Mouse (Mus musculus): ENCODE data around the gene Mrpl39. TPM values are rescaled to one million over a fixed set of nuclear protein-coding genes. Genes with fewer than 3 reads are reported as not detected.

The Mrpl39 gene
- polyA plus RNA-seq, 1 experiment from 2014 or later: 46.2 TPM

DNA sequence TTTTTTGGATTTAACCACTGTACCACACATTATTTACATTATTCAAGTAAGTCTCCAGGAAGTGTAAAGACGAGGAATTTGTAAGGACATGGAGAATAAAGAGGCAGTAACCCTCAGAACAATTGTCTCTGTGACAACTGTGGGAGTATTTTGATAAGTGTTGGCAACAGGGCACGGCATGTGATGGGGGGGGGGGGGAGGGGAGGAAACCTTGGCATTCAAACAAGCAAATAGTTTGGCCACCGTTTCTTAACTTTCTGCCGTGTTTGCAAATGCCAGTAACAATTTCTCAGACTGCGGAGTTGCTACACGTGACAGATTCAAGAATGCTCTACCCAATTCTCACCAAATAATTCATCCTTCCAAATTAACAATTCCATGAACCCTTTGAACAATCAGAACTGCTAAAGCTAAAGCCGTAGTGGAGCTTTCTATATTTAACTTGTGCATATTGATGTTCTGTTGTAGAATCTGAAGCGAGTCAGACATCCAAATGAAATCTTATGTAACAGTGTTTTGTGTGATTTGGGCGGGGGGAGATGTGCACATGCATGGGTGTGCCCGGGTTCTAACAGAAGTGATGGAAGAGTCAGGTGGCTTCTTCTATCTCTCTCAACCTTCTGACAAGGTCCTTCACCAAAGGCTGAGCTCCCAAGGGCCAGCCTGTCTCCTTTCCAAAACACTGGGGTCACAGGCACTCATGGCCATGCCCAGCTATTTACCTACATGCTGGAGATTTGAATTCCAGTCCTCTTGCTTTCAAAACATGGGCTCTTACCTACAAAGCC lies 9.4 kb upstream of the Mrpl39 start:
- DNase-seq (ENCODE audit: low spot score): no peak

DNA sequence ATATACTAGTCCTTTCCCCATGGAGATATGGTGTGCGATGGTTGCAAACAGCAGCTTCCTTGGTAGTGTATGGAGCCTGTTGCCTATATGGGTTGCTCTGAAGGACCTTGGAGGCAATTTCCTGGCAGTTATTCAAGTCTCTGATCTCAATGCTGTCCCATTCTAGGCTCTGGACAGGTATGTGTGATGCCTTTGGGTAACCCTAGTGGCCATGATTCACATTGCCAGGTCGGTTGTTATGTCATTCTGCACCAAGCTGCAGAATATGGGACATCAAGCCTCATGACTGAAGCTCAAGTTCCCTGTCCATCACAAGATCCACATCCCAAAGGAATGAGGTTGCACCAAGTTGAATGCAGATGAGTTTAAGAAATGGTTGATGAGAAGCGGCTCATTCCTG lies 1.8 kb upstream of the Mrpl39 start:
- no peak for DNase-seq (ENCODE audit: low spot score)

DNA sequence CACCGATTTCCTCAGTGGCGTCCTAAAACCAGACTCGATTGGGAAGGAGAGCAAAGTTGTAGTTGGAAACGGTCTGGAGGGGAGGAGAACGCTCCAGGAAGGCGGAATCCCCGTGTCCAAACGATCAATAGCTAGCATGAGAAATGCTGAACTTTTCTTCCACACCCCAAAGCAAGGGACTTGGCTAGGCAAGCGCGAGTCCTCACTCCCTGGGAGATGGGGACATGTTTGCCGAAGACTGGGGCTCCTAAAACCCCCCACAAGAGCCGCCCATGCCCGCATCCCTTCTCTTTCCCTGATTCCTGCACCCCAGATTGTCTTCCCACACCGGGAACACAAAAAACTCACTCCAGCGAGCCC lies 756 bp downstream of the Mrpl39 start:
- no peak for DNase-seq (ENCODE audit: low spot score)

DNA sequence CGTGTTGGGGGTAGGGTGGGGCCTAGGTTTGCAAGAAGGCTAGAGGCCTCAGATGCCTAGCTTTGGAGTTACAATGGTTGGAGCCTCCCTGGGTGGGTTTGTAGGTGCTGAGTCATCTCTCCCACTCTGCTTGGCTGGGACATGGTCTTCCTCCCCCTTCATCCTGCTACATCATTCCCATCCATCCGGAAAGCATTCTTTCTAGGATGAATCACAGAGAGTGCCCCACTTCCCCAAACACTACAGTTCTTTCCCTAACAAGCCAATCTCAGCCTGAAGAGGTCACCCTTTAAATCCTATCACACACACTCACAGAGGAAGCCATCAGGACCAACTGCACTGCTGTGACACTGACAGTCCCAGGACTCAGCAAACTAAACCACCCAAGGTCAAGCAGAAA lies 14.9 kb downstream of the Mrpl39 start:
- no peak for DNase-seq (ENCODE audit: low spot score)

DNA sequence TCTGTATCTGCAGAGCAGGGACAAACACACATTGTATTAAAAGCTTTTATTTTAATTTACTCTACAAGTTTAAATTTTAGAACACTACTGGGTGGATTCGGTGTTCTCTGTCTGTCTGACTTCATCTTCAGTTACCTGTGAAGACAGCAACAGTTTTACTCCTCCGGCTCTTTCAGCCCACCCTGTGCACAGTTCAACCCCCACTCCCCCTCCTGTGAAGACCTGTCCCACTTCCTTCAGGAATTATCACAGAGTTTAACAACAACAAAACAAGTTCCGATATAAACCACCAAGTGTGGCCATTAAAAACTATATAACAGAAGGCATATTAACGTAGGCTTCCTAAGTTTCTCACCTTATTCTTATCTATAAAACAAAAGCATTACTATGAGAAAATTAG lies 17.3 kb downstream of the Mrpl39 start:
- no peak for DNase-seq (ENCODE audit: low spot score)

DNA sequence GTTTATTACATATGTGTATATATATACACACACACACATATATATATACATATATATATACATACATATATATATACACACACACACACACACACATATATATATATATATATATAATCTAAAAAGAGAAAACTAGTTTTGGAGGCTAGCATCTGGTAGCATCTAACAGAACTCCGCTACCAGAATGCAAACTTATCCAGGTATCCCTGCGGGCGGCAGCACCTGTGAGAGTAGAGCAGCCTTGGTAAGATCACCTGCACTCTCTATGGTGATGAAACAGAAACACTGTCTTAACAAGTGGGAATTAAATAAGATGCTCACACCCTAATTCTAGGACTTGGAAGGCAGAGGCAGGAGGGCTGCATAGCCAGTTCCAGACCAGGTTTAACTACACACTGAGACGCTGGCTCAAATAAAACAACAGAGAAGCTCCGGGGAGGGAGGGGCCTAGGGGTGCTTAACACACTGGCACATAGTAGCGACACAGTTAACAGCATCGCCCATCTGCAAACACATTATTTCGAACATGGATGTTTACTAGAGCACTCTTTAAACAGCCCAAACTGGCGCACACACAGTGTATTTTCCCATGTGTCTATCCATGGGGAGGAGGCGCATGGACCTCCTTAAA lies 17.8 kb downstream of the Mrpl39 start:
- DNase-seq (ENCODE audit: low spot score): no peak

DNA sequence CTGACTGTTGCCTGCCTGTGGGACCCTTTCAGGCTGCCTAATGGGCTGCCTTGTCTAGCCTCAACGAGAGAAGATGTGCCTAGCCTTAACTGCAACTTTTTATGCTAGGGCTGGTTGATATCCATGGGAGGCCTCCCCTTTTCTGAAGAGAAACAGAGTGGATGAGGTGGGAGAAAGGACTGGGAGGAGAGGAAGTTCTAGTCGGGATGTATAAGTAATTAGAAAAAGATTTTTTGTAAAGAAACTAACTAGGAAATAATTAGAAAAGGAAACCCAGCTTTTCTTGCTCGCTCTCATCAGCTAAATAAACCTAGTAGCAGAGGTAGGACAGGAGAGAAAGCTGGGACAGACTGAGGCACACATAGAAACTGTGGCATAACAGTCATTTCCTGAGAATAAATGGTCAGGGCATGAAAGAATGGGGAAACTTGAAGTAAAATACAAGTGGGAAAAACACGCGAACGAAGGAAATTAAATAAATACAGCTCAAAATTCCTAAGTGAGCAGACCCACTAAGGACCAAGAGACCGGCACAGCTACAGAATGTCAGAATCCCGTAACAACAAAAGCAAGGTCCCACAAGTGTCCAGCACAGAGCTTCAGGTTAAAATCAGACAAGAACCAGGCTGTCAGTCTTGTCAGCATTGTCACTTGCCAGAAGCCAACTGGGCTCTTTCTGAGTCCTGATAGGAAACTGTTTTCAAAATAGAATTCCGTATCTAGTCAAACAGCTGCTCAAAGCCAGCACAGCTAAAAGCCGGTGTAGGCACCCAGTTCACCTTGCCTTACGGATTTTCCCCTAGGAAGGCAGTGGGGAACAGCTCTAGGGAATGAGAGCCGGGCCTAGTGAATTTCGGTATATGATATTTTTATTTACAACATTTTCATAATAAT lies 18.6 kb downstream of the Mrpl39 start:
- no peak for DNase-seq (ENCODE audit: low spot score)

DNA sequence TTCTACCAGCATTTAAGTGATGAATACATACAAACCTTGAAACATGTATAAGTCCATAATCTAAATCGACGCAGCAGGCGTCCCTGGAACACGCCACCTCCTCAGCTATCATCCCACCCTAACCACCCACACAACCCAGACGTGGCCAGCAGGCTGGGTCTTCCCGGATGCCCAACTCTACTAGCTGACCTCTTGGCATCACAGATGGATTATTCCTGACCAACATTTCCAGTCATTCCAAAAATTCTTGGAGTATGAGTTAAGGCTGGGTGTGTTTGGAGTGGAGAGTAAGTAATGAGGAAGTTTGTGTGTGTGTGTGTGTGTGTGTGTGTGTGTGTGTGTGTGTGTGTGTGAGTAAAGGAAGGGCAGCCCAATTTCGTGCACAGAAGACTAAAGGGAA lies 19.3 kb downstream of the Mrpl39 start:
- no peak for DNase-seq (ENCODE audit: low spot score)

DNA sequence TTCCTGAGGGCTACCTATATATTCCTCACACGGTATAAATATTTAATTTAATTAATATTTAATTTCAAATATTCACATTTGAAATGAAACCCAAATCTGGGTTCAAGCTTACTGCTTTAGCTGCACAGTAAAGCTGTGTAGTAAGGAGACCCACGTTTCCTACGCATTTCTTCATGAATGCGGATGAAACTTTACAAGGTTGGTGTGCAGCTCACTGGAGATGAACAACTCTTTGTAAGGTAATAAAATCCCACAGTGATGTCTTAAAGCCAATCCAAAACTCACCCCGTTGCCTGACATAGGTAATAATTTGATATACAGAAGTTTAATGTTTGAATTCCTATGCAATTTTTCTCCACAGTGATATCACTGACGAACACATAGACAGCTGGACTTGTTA lies 20.6 kb downstream of the Mrpl39 start:
- DNase-seq (ENCODE audit: low spot score): no peak

DNA sequence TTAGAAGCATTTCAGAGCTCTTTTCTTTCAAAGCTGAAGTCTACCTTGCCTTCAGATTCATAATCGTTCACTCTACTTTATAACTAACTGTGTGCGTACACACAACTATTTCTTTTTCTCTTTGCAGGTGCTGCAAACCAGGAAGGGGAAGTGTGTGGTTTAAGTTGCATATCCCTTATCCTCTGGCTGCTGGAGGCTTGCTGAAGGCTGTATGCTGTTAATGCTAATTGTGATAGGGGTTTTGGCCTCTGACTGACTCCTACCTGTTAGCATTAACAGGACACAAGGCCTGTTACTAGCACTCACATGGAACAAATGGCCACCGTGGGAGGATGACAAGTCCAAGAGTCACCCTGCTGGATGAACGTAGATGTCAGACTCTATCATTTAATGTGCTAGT lies 21.6 kb downstream of the Mrpl39 start:
- peak; percentile 38 for DNase-seq (ENCODE audit: low spot score)

DNA sequence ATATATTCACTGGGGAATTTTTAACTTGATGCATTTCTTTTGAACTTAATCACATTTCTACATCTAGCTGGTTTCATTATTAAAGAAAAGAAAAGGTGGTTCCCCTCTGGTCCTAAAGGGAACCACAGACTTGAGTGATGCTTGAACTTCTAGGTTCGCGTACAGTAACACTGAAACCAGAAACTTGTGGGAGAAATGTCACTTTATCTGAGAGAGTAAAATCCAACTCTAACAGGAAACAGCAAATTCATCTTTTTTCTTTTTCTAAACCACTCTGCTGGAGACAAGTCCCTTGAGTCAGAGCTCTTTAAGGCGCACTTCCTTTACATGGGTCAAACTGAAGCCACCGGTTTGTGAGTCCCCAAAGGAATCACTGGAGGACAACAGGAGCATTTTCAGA lies 22.4 kb downstream of the Mrpl39 start:
- peak; percentile 12 for DNase-seq (ENCODE audit: low spot score)

DNA sequence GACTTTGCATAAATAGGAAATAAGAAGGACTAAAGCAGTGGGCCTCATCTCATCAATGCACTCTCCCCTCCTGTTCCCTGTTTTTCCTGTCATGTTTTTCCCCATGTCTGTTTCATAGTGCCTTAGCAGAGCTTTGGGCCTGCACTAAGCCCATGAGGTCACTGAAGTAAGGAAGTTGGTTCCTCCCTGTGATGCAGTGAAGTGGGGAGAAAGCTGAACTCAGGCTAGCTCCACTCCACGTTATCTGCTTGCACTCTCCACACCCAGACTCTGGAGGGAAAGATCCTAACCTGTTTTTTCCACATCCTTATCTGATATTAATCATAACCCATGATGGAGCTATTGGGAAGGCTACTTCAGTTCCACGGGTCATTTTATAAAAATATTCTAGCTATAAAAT lies 26.9 kb downstream of the Mrpl39 start:
- DNase-seq (ENCODE audit: low spot score): no peak

DNA sequence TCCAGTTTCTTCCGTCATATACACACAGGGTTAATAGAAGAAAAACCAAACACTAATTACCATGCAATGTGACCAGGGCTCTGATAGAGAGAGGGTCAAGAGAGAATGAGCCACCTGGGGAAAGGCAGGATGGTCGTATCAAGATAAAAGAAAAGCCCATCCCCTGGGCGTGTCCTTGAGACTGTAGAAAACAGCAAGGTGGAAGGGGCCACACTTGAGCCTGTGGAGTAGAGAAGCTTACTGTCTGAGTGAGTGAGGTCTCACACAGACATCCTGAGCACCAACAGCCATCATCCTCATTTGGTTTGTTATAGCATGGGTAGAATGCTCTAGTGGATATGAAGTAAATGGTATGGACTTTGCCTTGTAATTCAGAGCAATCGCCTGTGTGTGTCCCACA lies 27.7 kb downstream of the Mrpl39 start:
- DNase-seq (ENCODE audit: low spot score): no peak

DNA sequence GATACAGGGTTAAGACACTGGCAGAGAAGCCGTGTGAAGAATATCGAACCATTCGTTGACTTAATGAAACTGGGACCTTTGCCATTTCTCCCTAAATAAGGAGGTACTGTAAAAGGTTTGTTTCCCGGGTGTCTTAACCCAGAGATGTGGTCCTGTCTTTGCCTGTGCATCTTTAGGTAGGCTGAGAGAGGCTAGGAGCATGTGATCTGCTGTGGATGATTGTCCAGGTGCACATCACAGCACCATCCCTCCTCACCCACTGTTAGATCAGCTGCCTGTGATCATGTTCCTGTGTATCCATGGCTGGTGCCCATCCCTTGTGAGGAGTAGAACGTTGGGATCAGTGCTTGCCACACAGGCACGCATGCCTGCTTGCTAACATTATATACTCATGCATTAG lies 29.0 kb downstream of the Mrpl39 start:
- DNase-seq (ENCODE audit: low spot score): no peak

DNA sequence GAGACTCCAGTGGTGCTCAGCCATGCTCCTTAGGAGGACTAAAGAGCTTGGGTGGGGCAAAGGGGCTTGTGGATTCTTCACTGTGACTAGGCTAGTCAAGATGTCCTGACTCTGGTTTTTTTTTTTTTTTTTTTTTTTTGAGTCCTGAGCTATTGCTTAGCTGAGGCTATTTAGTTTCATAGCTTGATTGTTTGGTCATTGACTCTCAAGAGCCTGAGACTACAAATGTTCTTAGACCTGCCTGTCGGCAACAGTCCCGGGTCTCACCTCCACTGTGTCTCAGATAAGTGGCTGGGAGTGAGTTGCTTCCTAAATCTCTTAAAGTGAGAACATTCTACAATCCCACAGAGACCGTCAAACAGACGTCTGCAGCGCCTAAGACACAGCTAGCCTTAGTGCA lies 30.0 kb downstream of the Mrpl39 start:
- no peak for DNase-seq (ENCODE audit: low spot score)

DNA sequence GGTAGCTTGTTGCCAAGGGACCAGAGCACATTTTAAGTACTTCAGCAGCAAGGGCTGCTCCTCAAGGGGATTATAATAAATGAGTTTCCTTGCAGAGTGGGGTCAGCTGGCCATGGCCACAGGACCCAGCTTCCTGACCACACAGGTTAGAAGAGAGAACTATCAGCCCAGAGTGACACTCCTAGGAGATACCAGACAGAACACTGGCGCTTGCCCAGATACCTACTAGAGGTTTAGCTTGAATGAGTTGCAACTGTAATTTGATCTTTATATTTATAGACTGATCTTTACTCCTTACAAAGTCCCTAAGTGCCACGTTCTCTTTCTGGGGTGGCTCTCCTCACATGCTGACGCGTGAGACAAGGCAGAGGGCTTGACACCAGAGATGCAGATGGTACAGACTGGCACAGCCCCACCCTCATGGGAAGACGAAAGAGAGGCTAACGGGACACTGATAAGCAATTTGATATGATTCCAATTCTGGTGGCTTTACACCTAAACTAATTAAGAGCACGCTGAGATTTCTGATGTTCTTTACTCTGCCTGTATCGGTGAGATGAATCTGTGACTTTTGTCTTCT lies 30.8 kb downstream of the Mrpl39 start:
- no peak for DNase-seq (ENCODE audit: low spot score)

DNA sequence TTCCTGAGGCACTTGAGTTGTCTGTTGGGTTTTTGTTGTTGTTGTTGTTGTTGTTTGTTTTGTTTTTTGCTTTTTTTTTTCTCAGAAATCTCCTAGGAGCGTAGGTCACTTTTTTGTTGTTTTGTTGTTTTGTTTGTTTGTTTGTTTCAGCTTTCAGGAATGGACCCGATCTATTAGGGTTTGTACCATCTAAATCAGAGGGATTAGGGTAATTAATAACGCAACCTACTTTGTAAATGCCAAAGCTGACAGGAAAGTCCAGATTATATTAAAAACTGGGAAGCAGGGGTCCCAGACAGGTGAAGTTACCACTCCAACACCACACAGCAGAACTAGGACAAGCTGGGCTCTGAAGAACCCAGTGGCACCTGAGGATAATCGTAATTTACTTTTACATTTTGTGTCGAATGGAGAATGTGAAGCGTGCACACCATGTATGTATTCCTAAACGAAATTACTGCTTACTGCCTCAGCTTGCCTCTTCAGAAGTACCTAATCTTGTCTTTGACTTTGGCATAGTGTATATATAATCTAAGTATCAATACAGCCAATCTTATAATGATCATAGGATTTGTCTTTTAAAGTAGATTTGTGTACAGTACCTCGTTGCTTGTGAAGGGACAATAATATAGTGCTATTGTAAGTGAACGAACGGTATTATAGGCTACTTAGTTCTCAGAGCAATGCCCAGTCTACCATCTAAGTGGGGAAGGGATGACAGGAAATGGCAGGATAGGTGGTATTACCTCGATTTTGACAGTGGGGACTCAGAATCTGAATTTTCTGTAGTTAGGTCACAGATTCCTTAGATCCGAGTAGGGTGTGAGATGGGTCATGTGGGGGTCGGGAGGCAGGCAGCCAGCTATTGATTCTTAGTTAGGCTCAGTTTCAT lies 31.5 kb downstream of the Mrpl39 start:
- no peak for DNase-seq (ENCODE audit: low spot score)

DNA sequence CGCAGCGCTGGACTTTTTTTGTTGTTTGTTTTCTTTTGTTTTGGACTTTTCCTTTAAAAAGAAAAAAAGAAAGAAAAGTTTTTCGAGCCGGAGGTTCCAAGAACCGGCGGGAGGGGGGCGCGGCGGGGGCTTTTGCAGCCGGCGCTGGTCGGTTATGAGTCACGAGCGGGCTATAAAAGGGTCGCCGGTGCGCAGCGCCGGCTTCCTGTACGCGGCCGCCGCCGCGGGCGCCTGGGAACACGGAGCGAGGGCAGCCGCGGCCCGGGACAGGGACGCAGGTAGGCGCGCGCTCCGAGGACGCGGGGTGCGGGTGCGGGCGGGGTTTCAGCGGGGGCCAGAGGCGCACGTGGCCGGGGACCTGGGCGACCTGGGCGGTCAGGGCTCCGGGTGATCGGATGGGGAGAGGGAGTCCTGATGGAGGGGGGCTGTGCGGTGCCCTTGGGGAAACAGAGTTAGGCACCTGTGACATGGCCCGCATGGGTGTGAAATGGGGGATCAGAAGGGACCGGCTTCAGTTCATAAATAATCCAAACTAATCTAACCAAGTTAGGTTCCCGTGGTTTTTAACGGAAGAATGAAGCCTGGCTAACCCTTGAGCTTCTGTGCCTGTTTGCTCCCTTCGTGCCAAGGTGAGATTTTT lies 32.3 kb downstream of the Mrpl39 start:
- DNase-seq (ENCODE audit: low spot score): peak; percentile 75

DNA sequence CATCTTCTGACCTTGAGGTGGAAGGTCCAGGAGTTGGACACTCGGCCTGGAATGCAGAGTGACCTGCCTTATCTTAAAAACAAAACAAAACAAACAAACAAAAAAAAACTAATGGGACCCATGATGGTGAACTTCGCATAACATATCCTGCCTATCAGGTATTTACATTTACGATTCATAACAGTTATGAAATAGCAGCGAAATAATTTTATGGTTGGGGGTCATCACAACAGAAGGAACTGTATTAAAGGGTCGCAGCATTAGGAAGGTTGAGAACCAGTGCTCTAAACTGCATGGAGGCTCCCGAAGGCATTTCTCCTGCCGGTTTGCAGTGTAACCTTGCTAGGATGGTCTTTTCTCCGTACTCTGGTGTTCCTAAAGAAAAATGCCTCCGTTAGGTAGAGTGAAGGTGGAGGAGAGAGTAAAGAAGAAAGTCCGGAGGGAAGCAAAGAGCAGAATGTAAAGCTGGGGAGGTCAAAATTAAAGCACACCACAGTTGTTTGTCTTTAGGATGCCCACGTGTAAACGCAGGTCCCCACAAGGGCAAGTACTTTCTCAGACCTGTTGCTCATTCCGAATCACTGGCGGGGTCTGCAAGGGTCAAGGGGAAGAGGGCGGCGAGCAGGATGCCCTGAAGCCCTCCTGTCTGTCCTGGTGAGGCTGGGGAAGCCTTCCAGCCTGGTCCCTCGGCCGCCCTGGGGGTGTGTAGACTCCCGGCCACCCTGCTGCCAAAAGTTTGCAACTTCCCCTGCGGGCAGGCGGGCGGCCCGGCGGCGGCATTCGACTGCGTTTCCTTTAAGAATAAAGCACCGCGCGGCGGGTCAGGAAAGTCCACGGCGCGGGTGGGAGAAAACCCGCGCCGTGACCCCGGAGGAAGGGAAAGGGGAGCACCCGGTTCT lies 33.1 kb downstream of the Mrpl39 start:
- peak; percentile 51 for DNase-seq (ENCODE audit: low spot score)
